Mouse (Mus musculus) left cerebral cortex, adult 9 months (tissue): Measurements from ENCODE around the gene Epn3.

Experiments
- DNase-seq, 2 experiments: peaks; one replicate each; pipeline ENCODE4 v3.0.0; 2022; ENCODE audit warnings: low spot score in 2 of 2

Epn3 gene

GRCm38 (mm10) chr11:94499661-94500152 is at the start of gene Epn3:
Gene Epn3, minus strand, starts transcription at chr11:94499974.
- no peak for DNase-seq

GRCm38 (mm10) chr11:94548888-94549690 is 49.3 kb upstream of the Epn3 start, which contains the start of gene Rsad1:
Gene Rsad1, minus strand, starts transcription at chr11:94549255.
- peak; percentile 87 to 97 for DNase-seq

- DNase-seq = peak in 1 of 2 experiments; percentile 64
Measured at GRCm38 (mm10) chr11:94548041-94548784, 48.4 kb upstream of the Epn3 start.

GRCm38 (mm10) chr11:94547271-94547670 is 47.5 kb upstream of the Epn3 start:
- DNase-seq = no peak

- DNase-seq = no peak
Measured at GRCm38 (mm10) chr11:94546381-94546780, 46.6 kb upstream of the Epn3 start.

GRCm38 (mm10) chr11:94544422-94544821 is 44.6 kb upstream of the Epn3 start:
- peak in 1 of 2 experiments; percentile 28 for DNase-seq

GRCm38 (mm10) chr11:94543932-94544331 is 44.2 kb upstream of the Epn3 start:
- peak; percentile 65 to 97 for DNase-seq

GRCm38 (mm10) chr11:94543344-94543743 is 43.6 kb upstream of the Epn3 start:
- DNase-seq = no peak

- DNase-seq = no peak
Measured at GRCm38 (mm10) chr11:94542400-94542799, 42.6 kb upstream of the Epn3 start.

- DNase-seq = no peak
Measured at GRCm38 (mm10) chr11:94539761-94540160, 40.0 kb upstream of the Epn3 start.

- no peak for DNase-seq
Measured at GRCm38 (mm10) chr11:94538733-94539292, 39.0 kb upstream of the Epn3 start.

- DNase-seq = peak in 1 of 2 experiments; percentile 38
Measured at GRCm38 (mm10) chr11:94533171-94533570, 33.4 kb upstream of the Epn3 start.

- no peak for DNase-seq
Measured at GRCm38 (mm10) chr11:94528879-94529278, 29.1 kb upstream of the Epn3 start.

GRCm38 (mm10) chr11:94526171-94526879 is 26.6 kb upstream of the Epn3 start:
- DNase-seq = no peak

- peak in 1 of 2 experiments; percentile 65 for DNase-seq
Measured at GRCm38 (mm10) chr11:94521219-94521843, 21.6 kb upstream of the Epn3 start, which contains the start of gene Mycbpap. Gene Mycbpap, minus strand, starts transcription at chr11:94521742.

GRCm38 (mm10) chr11:94513452-94513851 is 13.7 kb upstream of the Epn3 start:
- no peak for DNase-seq

- DNase-seq = no peak
Measured at GRCm38 (mm10) chr11:94508976-94509375, 9.2 kb upstream of the Epn3 start.

GRCm38 (mm10) chr11:94501482-94501881 is 1.7 kb upstream of the Epn3 start:
- no peak for DNase-seq

GRCm38 (mm10) chr11:94500362-94500761 is 588 bp upstream of the Epn3 start:
- no peak for DNase-seq

- no peak for DNase-seq
Measured at GRCm38 (mm10) chr11:94499035-94499434, 739 bp downstream of the Epn3 start.
